In the genomic region with DNA sequence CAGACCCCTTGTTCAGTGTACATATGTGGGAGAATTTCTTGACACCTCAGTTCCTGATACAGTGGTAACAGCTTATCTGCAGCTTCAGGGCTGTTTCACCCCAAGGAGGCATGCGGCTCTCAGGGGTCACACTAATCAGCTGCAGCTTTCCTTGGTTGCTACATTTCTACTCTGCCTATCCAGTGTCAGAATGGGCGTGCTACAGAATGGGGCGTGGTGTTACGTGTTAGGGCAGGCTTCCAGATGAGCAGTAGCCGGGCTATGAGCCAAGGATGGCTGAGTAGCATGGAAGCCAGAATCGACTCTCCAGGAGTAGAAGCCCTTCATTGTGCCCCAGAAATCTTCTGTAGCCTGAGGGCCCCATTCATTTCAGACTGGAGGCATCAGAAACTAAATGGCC, we compare ENCODE assay signal across 8 mouse cellular contexts. TPM values are rescaled to one million over a fixed set of nuclear protein-coding genes. Genes with fewer than 3 reads are reported as not detected.
DNase-seq lines count a peak whose midpoint lies in the region; ATAC-seq and TF ChIP-seq lines count a peak whose summit lies in the region.

No protein-coding gene starts in this region.

- WGBS in limb, embryonic 13.5 days: 35% methylated on average over 6 of the region's 6 CpGs
- 71% methylated on average over 6 of the region's 6 CpGs for WGBS in limb, embryonic 10.5 days
- 31% methylated on average over 6 of the region's 6 CpGs for WGBS in embryonic facial prominence, embryonic 14.5 days
- 38% methylated on average over 6 of the region's 6 CpGs for WGBS in limb, embryonic 14.5 days

- no peaks in the 10 kb centered on the region for H3K36me3 ChIP-seq in limb, embryonic 13.5 days
- H3K36me3 ChIP-seq in limb, embryonic 10.5 days: no peaks in the 10 kb centered on the region
- no peaks in the 10 kb centered on the region for H3K36me3 ChIP-seq in embryonic facial prominence, embryonic 14.5 days (ENCODE audit: control insufficient read depth, insufficient read depth, low read length)
- H3K36me3 ChIP-seq in limb, embryonic 14.5 days (ENCODE audit: control insufficient read depth, insufficient read depth, low read length): no peaks in the 10 kb centered on the region

- H3K27ac ChIP-seq in limb, embryonic 13.5 days: no peak overlapping the region
- H3K27ac ChIP-seq in limb, embryonic 10.5 days: no peak overlapping the region
- no peak overlapping the region for H3K27ac ChIP-seq in embryonic facial prominence, embryonic 14.5 days (replicated peaks; ENCODE audit: low read depth, low read length)
- no peak overlapping the region for H3K27ac ChIP-seq in limb, embryonic 14.5 days (replicated peaks; ENCODE audit: low read depth, low read length)

- H3K4me3 ChIP-seq in limb, embryonic 13.5 days: no peak overlapping the region
- no peak overlapping the region for H3K4me3 ChIP-seq in limb, embryonic 10.5 days
- no peak overlapping the region for H3K4me3 ChIP-seq in embryonic facial prominence, embryonic 14.5 days (ENCODE audit: low read depth, low read length)
- H3K4me3 ChIP-seq in limb, embryonic 14.5 days (replicated peaks; ENCODE audit: low read length): no peak overlapping the region

- no peaks in the 10 kb centered on the region for H3K9me3 ChIP-seq in limb, embryonic 13.5 days
- H3K9me3 ChIP-seq in limb, embryonic 10.5 days (replicated peaks): no peaks in the 10 kb centered on the region
- H3K9me3 ChIP-seq in embryonic facial prominence, embryonic 14.5 days (ENCODE audit: control insufficient read depth, low read length): no peaks in the 10 kb centered on the region
- no peaks in the 10 kb centered on the region for H3K9me3 ChIP-seq in limb, embryonic 14.5 days (ENCODE audit: control insufficient read depth, low read length)

- H3K9ac ChIP-seq in limb, embryonic 13.5 days: no peak overlapping the region
- H3K9ac ChIP-seq in embryonic facial prominence, embryonic 14.5 days (ENCODE audit: low read depth, low read length): no peak overlapping the region
- no peak overlapping the region for H3K9ac ChIP-seq in limb, embryonic 14.5 days (ENCODE audit: low read depth, low read length, severe bottlenecking)

- TF ChIP-seq POLR2A in limb, embryonic 14.5 days (IDR thresholded peaks at IDR 0.05; ENCODE audit: borderline replicate concordance, extremely low read depth, insufficient read depth, insufficient read length): no peak

- no peaks in the 10 kb centered on the region for H3K27me3 ChIP-seq in limb, embryonic 13.5 days
- H3K27me3 ChIP-seq in limb, embryonic 10.5 days (ENCODE audit: low read depth, poor library complexity, severe bottlenecking): no peaks in the 10 kb centered on the region
- H3K27me3 ChIP-seq in embryonic facial prominence, embryonic 14.5 days (replicated peaks; ENCODE audit: control insufficient read depth, insufficient read depth, low read length): no peaks in the 10 kb centered on the region
- H3K27me3 ChIP-seq in limb, embryonic 14.5 days (ENCODE audit: control insufficient read depth, insufficient read depth, low read length): no peaks in the 10 kb centered on the region

- peaks cover 15% of the 10 kb centered on the region for H3K4me1 ChIP-seq in limb, embryonic 13.5 days
- H3K4me1 ChIP-seq in limb, embryonic 10.5 days: no peaks in the 10 kb centered on the region
- H3K4me1 ChIP-seq in embryonic facial prominence, embryonic 14.5 days (ENCODE audit: control insufficient read depth, insufficient read depth, low read length): peaks cover 15% of the 10 kb centered on the region
- H3K4me1 ChIP-seq in limb, embryonic 14.5 days (ENCODE audit: control insufficient read depth, insufficient read depth, low read length): peaks cover 5% of the 10 kb centered on the region; the same call in 1 of the 2 replicates

- no peak overlapping the region for H3K4me2 ChIP-seq in limb, embryonic 13.5 days (replicated peaks)
- no peak overlapping the region for H3K4me2 ChIP-seq in embryonic facial prominence, embryonic 14.5 days (ENCODE audit: low read depth, low read length)
- no peak overlapping the region for H3K4me2 ChIP-seq in limb, embryonic 14.5 days (replicated peaks; ENCODE audit: low read depth, low read length, severe bottlenecking)

- peak; percentile 51; the same call in 1 of the 2 replicates for ATAC-seq in limb, embryonic 13.5 days (ENCODE audit: low FRiP score, low read depth)
- peak; percentile 73 for ATAC-seq in embryonic facial prominence, embryonic 14.5 days (ENCODE audit: low read depth)
- peak; percentile 37; the same call in 1 of the 2 replicates for ATAC-seq in limb, embryonic 14.5 days (ENCODE audit: low FRiP score, low read depth)

- peak; percentile 70 for DNase-seq in cerebellum, postnatal 10 days
- no peak for DNase-seq in cerebellum, adult 8-10 months
- DNase-seq in limb, embryonic 10.5 days (ENCODE audit: low spot score): no peak
- peak; percentile 88 for DNase-seq in embryonic facial prominence, embryonic 14.5 days (ENCODE audit: low spot score)
- peak; percentile 81 for DNase-seq in limb, embryonic 14.5 days (ENCODE audit: low spot score)
- DNase-seq in c-Kit-positive CD71-positive TER-119-positive erythroid progenitor cells, embryonic 14.5 days (ENCODE audit: low spot score): no peak
- DNase-seq in thymus, postnatal 36 days: no peak

RNA-seq across cellular contexts. Expression of a gene that starts 32.8 kb away (rescaled TPM):
- 38.5 and 39.4 TPM in 2 replicates for polyA plus RNA-seq in limb, embryonic 13.5 days (2015; fragmentation: Nextera tagmentation; extraction: Ambion mirVana)
- polyA plus RNA-seq in limb, embryonic 10.5 days (2016; fragmentation: Nextera tagmentation; extraction: Ambion mirVana): 38.4 and 46.9 TPM in 2 replicates
- 49.5 and 51.4 TPM in 2 replicates for polyA plus RNA-seq in embryonic facial prominence, embryonic 14.5 days (2014; fragmentation: Nextera tagmentation; extraction: Ambion mirVana)
- 21.9 and 43.1 TPM in 2 replicates for polyA plus RNA-seq in limb, embryonic 14.5 days (2012; rRNA removed)
- polyA plus RNA-seq in limb, embryonic 14.5 days (2014; fragmentation: Nextera tagmentation; extraction: Ambion mirVana): 47.7 and 53.5 TPM in 2 replicates

Comparison
In these comparisons a context has a peak if more than half of its experiments do, and no peak if none do; other contexts are left out.
1. DNase-seq: peak in cerebellum, postnatal 10 days (2 of 2), embryonic facial prominence, embryonic 14.5 days (single experiment) and limb, embryonic 14.5 days (single experiment); none in cerebellum, adult 8-10 months (single experiment), limb, embryonic 10.5 days (single experiment), c-Kit-positive CD71-positive TER-119-positive erythroid progenitor cells, embryonic 14.5 days (single experiment) and thymus, postnatal 36 days (0 of 2).
2. Peak in every context shown above with its lines, with median percentiles within 50 percentile points of each other: ATAC-seq.